Mouse (Mus musculus) CH12F3 (cell line): ENCODE results near the gene Ifna16.

Experiments
- in situ Hi-C: fragments of 300-500 bp; cut with MboI; formaldehyde crosslinking; loops from 2 replicates; pipeline ENCODE4 v1.14.3; 2020; ENCODE audit warnings: low sequenced_read_pairs

Gene Ifna16

DNA sequence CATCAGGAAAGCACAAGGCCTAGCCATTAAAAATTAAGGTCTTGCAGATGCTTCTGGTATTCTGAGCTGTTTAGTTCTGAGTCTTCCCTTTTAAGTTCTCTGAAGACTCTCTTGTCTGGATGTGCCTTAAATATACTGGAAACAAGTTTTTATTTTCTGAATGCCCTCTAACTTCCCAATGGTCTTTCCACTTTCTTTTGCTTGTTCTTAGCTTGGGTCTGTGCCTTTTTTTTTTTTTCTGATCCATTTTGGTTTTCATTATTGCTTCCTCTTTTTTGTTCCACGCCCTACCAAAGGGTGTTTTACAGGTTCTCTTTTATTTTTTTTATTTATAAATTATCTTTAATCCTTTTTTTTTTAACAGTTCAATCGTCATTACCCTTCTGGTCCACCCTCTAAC, 32.4 kb downstream of the Ifna16 start, which contains the start of gene Ifna13:
Gene Ifna13 (minus strand): TSS at position 101 of the 400 bp plus-strand sequence.
- in situ Hi-C loops, result no loop called here

DNA sequence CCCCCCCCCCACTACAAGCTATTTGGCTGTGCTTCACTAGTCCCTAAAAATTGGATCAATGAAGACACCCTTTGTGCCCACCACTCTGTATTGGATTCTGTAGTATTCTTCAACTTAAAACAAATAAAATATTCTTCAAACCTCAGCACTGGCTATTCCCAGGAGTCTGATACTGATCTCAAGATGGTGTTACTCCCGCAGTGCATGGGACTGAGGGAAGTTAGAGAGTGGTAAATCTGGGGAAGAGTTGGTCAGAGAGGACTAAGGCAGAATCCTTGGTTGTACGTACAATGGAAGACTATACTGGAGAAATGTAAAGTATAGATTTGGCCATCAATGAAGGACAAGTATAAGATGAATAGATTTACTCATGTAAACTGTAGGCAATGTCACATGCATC, 34.2 kb downstream of the Ifna16 start:
- in situ Hi-C loops, result no loop called here

DNA sequence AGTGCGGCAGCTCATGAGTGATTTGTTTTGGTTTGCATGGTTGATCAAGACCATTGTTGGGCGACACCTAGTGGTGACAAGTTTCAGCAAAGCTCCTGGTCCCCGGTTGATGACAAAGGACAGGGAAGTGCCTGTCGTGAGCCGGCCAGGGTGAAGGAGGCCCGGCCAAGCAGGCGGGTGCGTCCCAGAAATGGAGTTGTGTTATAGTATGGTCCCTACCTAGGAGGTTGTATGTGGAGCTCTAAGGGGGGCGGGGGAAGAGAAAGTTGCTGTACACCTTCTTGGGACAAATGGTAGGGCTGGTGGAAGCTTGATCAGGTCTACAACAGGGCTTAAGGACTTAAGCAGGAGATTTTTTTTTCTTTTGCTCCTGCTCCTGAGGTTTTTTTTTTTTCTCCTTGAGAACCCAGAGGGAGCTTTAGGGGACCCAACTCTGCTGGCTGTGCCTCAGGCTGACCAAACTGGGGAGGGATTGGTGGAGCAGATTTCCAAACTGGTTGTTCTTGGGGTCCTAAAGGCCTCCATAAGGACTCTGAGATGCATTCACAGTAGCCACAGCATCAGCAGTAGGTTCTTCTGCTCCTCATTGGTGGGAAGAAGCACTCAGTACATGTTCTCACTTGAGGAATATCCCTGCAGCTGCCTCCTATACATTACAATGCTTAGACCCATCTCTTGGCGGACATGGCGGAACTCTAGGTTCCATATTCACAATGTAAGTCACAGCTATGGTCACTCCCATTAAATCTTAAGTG, 35.5 kb downstream of the Ifna16 start:
- in situ Hi-C loops, result no loop called here

DNA sequence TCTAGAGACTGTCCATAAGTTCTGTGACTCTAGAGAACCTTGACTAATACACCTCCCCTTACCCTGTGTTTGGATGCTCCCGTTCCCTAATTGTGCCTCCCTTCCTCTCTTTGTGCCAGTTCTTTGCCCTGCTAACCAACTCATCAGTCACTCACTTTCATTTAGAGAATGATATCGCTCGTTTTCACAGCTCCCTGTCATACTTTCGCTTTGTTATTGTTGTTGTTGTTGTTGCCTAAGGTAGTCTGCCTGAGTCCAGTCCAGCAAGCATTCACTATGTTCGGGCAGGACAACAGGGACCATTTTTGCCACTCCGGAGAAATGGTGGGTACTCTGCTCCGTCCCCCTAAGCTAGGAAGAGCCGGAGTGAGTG, 36.0 kb downstream of the Ifna16 start:
- in situ Hi-C loops, result no loop called here

DNA sequence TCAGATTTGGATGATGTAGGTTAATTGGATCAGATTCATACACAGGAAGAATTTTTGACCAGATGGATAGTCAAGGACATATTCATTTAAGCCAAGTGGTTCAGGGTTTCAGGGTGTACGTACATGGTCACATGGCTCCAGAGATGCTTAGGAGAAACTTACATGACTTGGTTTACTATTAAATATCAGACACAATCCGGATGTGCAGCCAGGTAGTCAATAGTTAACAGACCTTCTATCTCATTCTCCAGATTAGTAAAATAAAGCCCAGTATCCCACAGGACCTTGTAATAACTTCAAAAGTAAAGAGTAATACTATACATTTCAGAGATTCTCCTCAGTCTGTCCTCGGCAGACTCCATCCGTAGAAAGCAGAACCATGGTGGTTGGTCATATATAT, 42.4 kb downstream of the Ifna16 start, which contains the start of gene C87499:
Gene C87499 (minus strand): TSS at position 101 of the 400 bp plus-strand sequence.
- in situ Hi-C loops, result no loop called here
